ENCODE assay signal across 14 mouse cellular contexts in genomic region chr8:110774047-110774446, GRCm38 (mm10). TPM values are rescaled to one million over a fixed set of nuclear protein-coding genes. Genes with fewer than 3 reads are reported as not detected.
DNase-seq lines count a peak whose midpoint lies in the region; ATAC-seq and TF ChIP-seq lines count a peak whose summit lies in the region.
"Had no signal": no experiment of that assay in that cellular context is flagged by ENCODE, and none has a peak within 500 bp of the region (broad histone marks: within the 10 kb centered on the region; RNA-seq: fewer than 3 reads in every experiment).

No protein-coding gene starts in this region.

- TF ChIP-seq CTCF in lung, adult 2 months (IDR thresholded peaks at IDR 0.05; ENCODE audit: insufficient read depth, low read length) = no peak
- no peak for TF ChIP-seq CTCF in kidney, adult 2 months (conservative IDR thresholded peaks at IDR 0.05; ENCODE audit: insufficient read depth, insufficient read length, low read depth, low read length)

- 0 out of 2 replicates have a peak, but pooled peaks cover 3% of the 10 kb centered on the region for H3K9me3 ChIP-seq in hindbrain, embryonic 10.5 days
- H3K9me3 ChIP-seq in hindbrain, embryonic 12.5 days (replicated peaks) = no peaks in the 10 kb centered on the region
- no peaks in the 10 kb centered on the region for H3K9me3 ChIP-seq in hindbrain, embryonic 13.5 days
- H3K9me3 ChIP-seq: embryonic facial prominence, embryonic 12.5 days; forebrain, embryonic 10.5 days; liver, embryonic 13.5 days had no signal

- H3K4me1 ChIP-seq in lung, adult 2 months (ENCODE audit: control insufficient read depth, insufficient read depth, low read length) = no peaks in the 10 kb centered on the region; the same call in 1 of the 2 replicates
- H3K4me1 ChIP-seq in kidney, adult 2 months (ENCODE audit: control insufficient read depth, insufficient read depth, low read length) = peaks cover 11% of the 10 kb centered on the region
- H3K4me1 ChIP-seq in hindbrain, embryonic 10.5 days (replicated peaks) = no peaks in the 10 kb centered on the region
- no peaks in the 10 kb centered on the region for H3K4me1 ChIP-seq in hindbrain, embryonic 12.5 days
- no peaks in the 10 kb centered on the region for H3K4me1 ChIP-seq in hindbrain, embryonic 13.5 days (replicated peaks)
- H3K4me1 ChIP-seq: embryonic facial prominence, embryonic 12.5 days; forebrain, embryonic 10.5 days; liver, embryonic 13.5 days had no signal

- no peak overlapping the region for H3K9ac ChIP-seq in hindbrain, embryonic 12.5 days
- no peak overlapping the region for H3K9ac ChIP-seq in hindbrain, embryonic 13.5 days
- H3K9ac ChIP-seq: embryonic facial prominence, embryonic 12.5 days; liver, embryonic 13.5 days had no signal

- H3K27ac ChIP-seq in kidney, adult 2 months (ENCODE audit: insufficient read depth, low read depth, low read length) = peak overlapping the region; percentile 95
- no peak overlapping the region for H3K27ac ChIP-seq in hindbrain, embryonic 10.5 days
- no peak overlapping the region for H3K27ac ChIP-seq in hindbrain, embryonic 12.5 days
- no peak overlapping the region for H3K27ac ChIP-seq in hindbrain, embryonic 13.5 days
- H3K27ac ChIP-seq: embryonic facial prominence, embryonic 12.5 days; forebrain, embryonic 10.5 days; liver, embryonic 13.5 days had no signal

- H3K27me3 ChIP-seq in kidney, adult 2 months (replicated peaks; ENCODE audit: control insufficient read depth, insufficient read depth, low read length) = no peaks in the 10 kb centered on the region
- H3K27me3 ChIP-seq in hindbrain, embryonic 10.5 days (ENCODE audit: insufficient read depth, poor library complexity, severe bottlenecking) = no peaks in the 10 kb centered on the region
- H3K27me3 ChIP-seq in hindbrain, embryonic 12.5 days = no peaks in the 10 kb centered on the region
- 0 out of 2 replicates have a peak, but pooled peaks cover 2% of the 10 kb centered on the region for H3K27me3 ChIP-seq in hindbrain, embryonic 13.5 days
- H3K27me3 ChIP-seq: embryonic facial prominence, embryonic 12.5 days; liver, embryonic 13.5 days; Patski had no signal

- TF ChIP-seq POLR2A in lung, adult 2 months (IDR thresholded peaks at IDR 0.05; ENCODE audit: borderline replicate concordance, extremely low read depth, low read depth, low read length) = no peak
- no peak for TF ChIP-seq POLR2A in kidney, adult 2 months (IDR thresholded peaks at IDR 0.05; ENCODE audit: low read depth, low read length)

- WGBS in lung, adult 2 months = 49% methylated on average over 3 of the region's 3 CpGs
- 17% methylated on average over 3 of the region's 3 CpGs for WGBS in kidney, adult 2 months
- 79% methylated on average over 3 of the region's 3 CpGs for WGBS in hindbrain, embryonic 10.5 days
- WGBS in hindbrain, embryonic 12.5 days = 73% methylated on average over 3 of the region's 3 CpGs
- WGBS in hindbrain, embryonic 13.5 days = 80% methylated on average over 3 of the region's 3 CpGs

- H3K36me3 ChIP-seq in kidney, adult 2 months (ENCODE audit: control insufficient read depth, insufficient read depth, low read length) = no peaks in the 10 kb centered on the region
- no peaks in the 10 kb centered on the region for H3K36me3 ChIP-seq in hindbrain, embryonic 10.5 days
- no peaks in the 10 kb centered on the region for H3K36me3 ChIP-seq in hindbrain, embryonic 12.5 days
- no peaks in the 10 kb centered on the region for H3K36me3 ChIP-seq in hindbrain, embryonic 13.5 days
- H3K36me3 ChIP-seq: embryonic facial prominence, embryonic 12.5 days; forebrain, embryonic 10.5 days; liver, embryonic 13.5 days had no signal

- H3K4me3 ChIP-seq in lung, adult 2 months (replicated peaks; ENCODE audit: extremely low read depth, low read depth, low read length) = no peak overlapping the region
- no peak overlapping the region for H3K4me3 ChIP-seq in kidney, adult 2 months (ENCODE audit: insufficient read depth, low read depth, low read length)
- H3K4me3 ChIP-seq in hindbrain, embryonic 10.5 days = no peak overlapping the region
- no peak overlapping the region for H3K4me3 ChIP-seq in hindbrain, embryonic 12.5 days
- no peak overlapping the region for H3K4me3 ChIP-seq in hindbrain, embryonic 13.5 days
- H3K4me3 ChIP-seq: embryonic facial prominence, embryonic 12.5 days; forebrain, embryonic 10.5 days; liver, embryonic 13.5 days had no signal

- ATAC-seq in hindbrain, embryonic 12.5 days (ENCODE audit: low FRiP score) = no peak
- no peak for ATAC-seq in hindbrain, embryonic 13.5 days (ENCODE audit: low FRiP score)
- ATAC-seq: Patski had no signal

- DNase-seq in lung, adult 18-20 months = peak; percentile 32 to 50
- DNase-seq in lung, adult 2 months = no peak
- DNase-seq in kidney, adult 2 months = peak; percentile 95
- DNase-seq in kidney, postnatal 36 days = peak; percentile 89
- DNase-seq in mesoderm, embryonic 11.5 days (ENCODE audit: low read depth, low spot score) = peak; percentile 38
- no peak for DNase-seq in hindbrain, embryonic 10.5 days (ENCODE audit: low spot score)
- DNase-seq: cerebellum, adult 9-11 months; heart, postnatal 10 days; liver, embryonic 13.5 days had no signal

- no peak overlapping the region for H3K4me2 ChIP-seq in hindbrain, embryonic 12.5 days (replicated peaks)
- no peak overlapping the region for H3K4me2 ChIP-seq in hindbrain, embryonic 13.5 days
- H3K4me2 ChIP-seq: embryonic facial prominence, embryonic 12.5 days; liver, embryonic 13.5 days had no signal

RNA-seq across cellular contexts. Expression of gene Il34, which starts 31.7 kb away (rescaled TPM):
- 35.4 and 40.4 TPM in 2 replicates for polyA plus RNA-seq in lung, adult 2 months (2012; rRNA removed)
- polyA plus RNA-seq in kidney, adult 2 months (2012; rRNA removed) = 21.8 and 26.3 TPM in 2 replicates
- polyA plus RNA-seq in hindbrain, embryonic 10.5 days (2016; fragmentation: Nextera tagmentation; extraction: Ambion mirVana) = 0.37 TPM in 1 of 2 replicates, not detected in the other
- polyA plus RNA-seq in hindbrain, embryonic 12.5 days (2016; fragmentation: Nextera tagmentation; extraction: Ambion mirVana) = 0.83 and 1.1 TPM in 2 replicates
- 2.7 and 2.8 TPM in 2 replicates for polyA plus RNA-seq in hindbrain, embryonic 13.5 days (2015; fragmentation: Nextera tagmentation; extraction: Ambion mirVana)

RNA-seq across cellular contexts. Expression of gene Mtss1l, which starts 52.8 kb away (rescaled TPM):
- 120 and 125 TPM in 2 replicates for polyA plus RNA-seq in lung, adult 2 months (2012; rRNA removed)
- 23.0 and 25.2 TPM in 2 replicates for polyA plus RNA-seq in kidney, adult 2 months (2012; rRNA removed)
- polyA plus RNA-seq in hindbrain, embryonic 10.5 days (2016; fragmentation: Nextera tagmentation; extraction: Ambion mirVana) = 6.4 and 6.9 TPM in 2 replicates
- 21.6 and 23.3 TPM in 2 replicates for polyA plus RNA-seq in hindbrain, embryonic 12.5 days (2016; fragmentation: Nextera tagmentation; extraction: Ambion mirVana)
- polyA plus RNA-seq in hindbrain, embryonic 13.5 days (2015; fragmentation: Nextera tagmentation; extraction: Ambion mirVana) = 19.0 and 20.4 TPM in 2 replicates

Comparison
In these comparisons a context has a peak if more than half of its experiments do, and no peak if none do; other contexts are left out.
1. DNase-seq: peak in lung, adult 18-20 months (2 of 2), kidney, adult 2 months (single experiment), kidney, postnatal 36 days (2 of 2) and mesoderm, embryonic 11.5 days (single experiment); none in lung, adult 2 months (single experiment) and hindbrain, embryonic 10.5 days (single experiment).